Mouse (Mus musculus): ENCODE measurements at regions not wholly inside any gene's neighbourhood (a gene's known extent, or its start where the extent isn't known, plus 50 kb on each side); places are given as distances from the start of the nearest gene placed in this dataset.

DNA sequence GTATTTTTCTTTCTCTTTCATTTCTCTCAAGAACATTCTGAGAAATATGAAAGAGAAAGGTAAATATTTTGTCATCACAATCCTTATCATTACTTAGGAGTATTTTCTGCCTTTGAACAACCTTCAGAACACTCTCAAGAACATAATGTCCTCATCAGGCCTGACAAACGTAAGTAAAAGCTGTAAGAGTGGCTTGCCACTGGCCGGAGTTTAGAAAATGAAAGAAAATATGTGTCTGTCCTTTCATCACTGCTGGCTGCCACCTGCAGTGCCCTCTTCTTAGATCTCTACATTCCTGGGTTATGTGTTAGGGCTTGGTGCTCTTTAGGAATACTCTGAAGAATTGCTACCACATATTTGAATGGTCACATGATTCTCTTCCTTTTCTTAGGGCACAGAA, 390.2 kb downstream of the 9330182O14Rik start:
- DNase-seq (ENCODE audit: low spot score) (no peak), ATAC-seq (replicated peaks; ENCODE audit: low FRiP score) (no peak)
- H3K4me1 ChIP-seq (replicated peaks; ENCODE audit: control insufficient read depth, insufficient read depth, low read length): no peaks in the 10 kb centered on the region
- no peaks in the 10 kb centered on the region for H3K9me3 ChIP-seq (ENCODE audit: control insufficient read depth, low read length)
- H3K4me3 ChIP-seq (ENCODE audit: low read depth, low read length): no peak overlapping the region
- H3K27me3 ChIP-seq (ENCODE audit: control insufficient read depth, insufficient read depth, low read length): no peaks in the 10 kb centered on the region
- H3K9ac ChIP-seq (ENCODE audit: low read length): no peak overlapping the region
- WGBS: 65% methylated on average over 2 of the region's 2 CpGs
- no peaks in the 10 kb centered on the region for H3K36me3 ChIP-seq (ENCODE audit: control insufficient read depth, insufficient read depth, low read length)
- no peak overlapping the region for H3K27ac ChIP-seq (ENCODE audit: low read depth, low read length)
- no peak overlapping the region for H3K4me2 ChIP-seq (ENCODE audit: low read depth, low read length, severe bottlenecking)

DNA sequence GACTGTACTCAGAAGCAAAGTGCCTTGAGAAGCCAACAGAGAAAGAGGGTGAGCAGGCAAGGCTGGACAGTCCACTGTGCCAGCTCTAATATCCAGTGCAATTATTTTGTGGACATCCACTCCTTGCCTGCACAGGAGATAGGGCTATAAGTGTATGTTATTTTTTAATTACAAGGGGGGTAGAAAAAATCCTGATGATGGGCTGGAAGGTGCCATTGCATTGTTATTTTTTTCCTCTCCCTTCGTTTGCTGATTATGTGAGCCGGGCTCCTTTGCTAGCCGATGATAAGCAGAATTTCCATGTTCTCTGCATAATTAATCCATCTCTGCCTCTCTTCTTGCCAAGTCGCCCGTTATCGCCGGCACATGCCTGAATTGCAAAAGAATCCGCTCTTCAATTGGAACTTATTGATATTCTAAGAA, 399.3 kb downstream of the 9330182O14Rik start:
- ATAC-seq (replicated peaks; ENCODE audit: low FRiP score) (peak; percentile 64; the same call in 1 of the 2 replicates), DNase-seq (ENCODE audit: low spot score) (no peak)
- Histone ChIP-seq H3K4me3 (ENCODE audit: low read depth, low read length) (no peak overlapping the region), H3K9me3 (ENCODE audit: control insufficient read depth, low read length) (no peaks in the 10 kb centered on the region), H3K4me2 (ENCODE audit: low read depth, low read length, severe bottlenecking) (0 out of 2 replicates have a peak overlapping the region, but pooled peaks have one; percentile 2), H3K9ac (ENCODE audit: low read length) (no peak overlapping the region), H3K27ac (ENCODE audit: low read depth, low read length) (no peak overlapping the region), H3K27me3 (ENCODE audit: control insufficient read depth, insufficient read depth, low read length) (no peaks in the 10 kb centered on the region), H3K36me3 (ENCODE audit: control insufficient read depth, insufficient read depth, low read length) (no peaks in the 10 kb centered on the region), H3K4me1 (replicated peaks; ENCODE audit: control insufficient read depth, insufficient read depth, low read length) (no peaks in the 10 kb centered on the region)
- 55% methylated on average over 8 of the region's 8 CpGs for WGBS

DNA sequence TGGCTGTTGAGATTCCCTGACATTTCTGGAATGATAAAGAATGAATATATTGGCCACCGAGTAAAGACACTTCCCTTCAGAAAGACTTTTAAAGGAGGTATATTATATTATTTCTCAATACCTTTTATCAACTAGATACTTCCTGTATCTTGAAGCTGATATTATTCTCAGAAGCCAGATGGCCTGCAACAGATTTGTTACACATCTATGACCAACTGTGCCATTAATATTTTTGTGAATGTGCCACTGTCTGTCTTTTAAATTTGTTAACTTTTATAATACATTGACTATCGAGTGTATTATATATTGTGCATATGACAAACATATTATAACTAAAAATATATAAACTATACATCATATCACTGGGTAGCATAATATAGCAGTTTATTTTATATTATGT, 427.5 kb downstream of the 9330182O14Rik start:
- H3K9me3 ChIP-seq (ENCODE audit: control insufficient read depth, low read length): no peaks in the 10 kb centered on the region
- WGBS: 91% methylated on average over 2 of the region's 2 CpGs

DNA sequence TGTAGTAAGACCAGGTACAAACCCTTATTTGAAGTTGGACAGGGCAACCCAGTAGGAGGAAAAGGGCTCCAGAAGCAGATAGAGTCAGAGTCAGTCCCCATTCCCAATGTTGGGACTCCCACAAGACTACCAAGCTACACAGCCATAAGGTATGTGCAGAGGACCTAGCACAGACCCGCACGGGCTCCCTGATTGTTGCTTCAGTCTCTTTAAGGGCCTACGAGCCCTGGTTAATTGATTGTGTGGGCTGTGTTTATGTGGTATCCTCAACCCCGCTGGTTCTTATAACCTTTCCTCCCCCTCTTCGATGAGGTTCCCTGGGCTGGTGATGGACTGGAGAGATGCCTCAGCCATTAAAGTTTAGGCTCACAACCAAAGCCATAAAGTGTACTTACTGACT, 431.6 kb downstream of the 9330182O14Rik start:
- Histone ChIP-seq H3K9me3 (ENCODE audit: control insufficient read depth, low read length) (no peaks in the 10 kb centered on the region), H3K36me3 (ENCODE audit: control insufficient read depth, insufficient read depth, low read length) (no peaks in the 10 kb centered on the region), H3K4me1 (replicated peaks; ENCODE audit: control insufficient read depth, insufficient read depth, low read length) (no peaks in the 10 kb centered on the region), H3K9ac (ENCODE audit: low read length) (no peak overlapping the region), H3K4me3 (ENCODE audit: low read depth, low read length) (no peak overlapping the region), H3K4me2 (ENCODE audit: low read depth, low read length, severe bottlenecking) (no peak overlapping the region), H3K27ac (ENCODE audit: low read depth, low read length) (no peak overlapping the region), H3K27me3 (ENCODE audit: control insufficient read depth, insufficient read depth, low read length) (no peaks in the 10 kb centered on the region)
- DNase-seq (ENCODE audit: low spot score): no peak
- 76% methylated on average over 5 of the region's 5 CpGs for WGBS
- no peak for ATAC-seq (replicated peaks; ENCODE audit: low FRiP score)

More for the DNA sequence above, 427.5 kb downstream of the 9330182O14Rik start:
- Histone ChIP-seq H3K4me2 (ENCODE audit: low read depth, low read length, severe bottlenecking) (no peak overlapping the region), H3K9ac (ENCODE audit: low read length) (no peak overlapping the region), H3K4me3 (ENCODE audit: low read depth, low read length) (no peak overlapping the region), H3K27me3 (ENCODE audit: control insufficient read depth, insufficient read depth, low read length) (no peaks in the 10 kb centered on the region), H3K27ac (ENCODE audit: low read depth, low read length) (no peak overlapping the region), H3K4me1 (replicated peaks; ENCODE audit: control insufficient read depth, insufficient read depth, low read length) (no peaks in the 10 kb centered on the region), H3K36me3 (ENCODE audit: control insufficient read depth, insufficient read depth, low read length) (no peaks in the 10 kb centered on the region)
- ATAC-seq (replicated peaks; ENCODE audit: low FRiP score): no peak
- no peak for DNase-seq (ENCODE audit: low spot score)

- Histone ChIP-seq H3K4me2 (ENCODE audit: low read depth, low read length, severe bottlenecking) (no peak overlapping the region), H3K9me3 (ENCODE audit: control insufficient read depth, low read length) (no peaks in the 10 kb centered on the region), H3K36me3 (ENCODE audit: control insufficient read depth, insufficient read depth, low read length) (no peaks in the 10 kb centered on the region), H3K27ac (ENCODE audit: low read depth, low read length) (no peak overlapping the region), H3K4me3 (ENCODE audit: low read depth, low read length) (no peak overlapping the region), H3K9ac (ENCODE audit: low read length) (no peak overlapping the region), H3K4me1 (replicated peaks; ENCODE audit: control insufficient read depth, insufficient read depth, low read length) (no peaks in the 10 kb centered on the region), H3K27me3 (ENCODE audit: control insufficient read depth, insufficient read depth, low read length) (no peaks in the 10 kb centered on the region)
- no peak for DNase-seq (ENCODE audit: low spot score)
- WGBS: 34% methylated on average over 4 of the region's 4 CpGs
- no peak for ATAC-seq (replicated peaks; ENCODE audit: low FRiP score)
These were observed 432.3 kb downstream of the 9330182O14Rik start for GRCm38 (mm10) chr15:40566481-40566880.

DNA sequence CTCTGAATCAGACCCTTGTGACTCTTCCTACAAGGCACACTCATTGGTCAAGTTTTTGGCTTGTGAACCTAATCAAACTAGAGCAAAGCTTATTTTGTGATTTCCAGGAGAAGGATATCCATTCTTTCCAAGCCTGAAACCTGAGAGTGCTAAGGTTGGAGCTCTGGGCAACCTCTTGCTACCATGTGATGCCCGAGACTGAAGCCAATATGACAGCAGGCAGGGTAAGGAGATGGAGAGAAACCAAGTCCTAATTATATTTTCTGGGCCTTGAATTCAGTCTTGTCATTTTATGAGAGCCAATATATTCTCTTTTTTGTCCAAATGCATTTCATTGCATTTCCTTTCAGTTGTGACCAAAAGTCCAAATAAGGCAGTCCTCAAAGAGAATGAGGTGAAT, 434.5 kb downstream of the 9330182O14Rik start:
- no peak for DNase-seq (ENCODE audit: low spot score)
- no peaks in the 10 kb centered on the region for H3K9me3 ChIP-seq (ENCODE audit: control insufficient read depth, low read length)
- no peak overlapping the region for H3K9ac ChIP-seq (ENCODE audit: low read length)
- no peak for ATAC-seq (replicated peaks; ENCODE audit: low FRiP score)
- H3K27ac ChIP-seq (ENCODE audit: low read depth, low read length): no peak overlapping the region
- no peaks in the 10 kb centered on the region for H3K4me1 ChIP-seq (replicated peaks; ENCODE audit: control insufficient read depth, insufficient read depth, low read length)
- no peaks in the 10 kb centered on the region for H3K36me3 ChIP-seq (ENCODE audit: control insufficient read depth, insufficient read depth, low read length)
- H3K4me2 ChIP-seq (ENCODE audit: low read depth, low read length, severe bottlenecking): no peak overlapping the region
- H3K4me3 ChIP-seq (ENCODE audit: low read depth, low read length): no peak overlapping the region
- 94% methylated on average over 1 of the region's 1 CpGs for WGBS
- no peaks in the 10 kb centered on the region for H3K27me3 ChIP-seq (ENCODE audit: control insufficient read depth, insufficient read depth, low read length)

Data from forebrain, embryonic 11.5 days (tissue).